Mouse (Mus musculus) erythroblast, embryonic 14.5 days (primary cell): Measurements from ENCODE around the gene Zfp609.

ENCODE experiments used
- GATA1 ChIP-seq: IDR thresholded peaks from 2 replicates; pipeline ENCODE4 v1.6.1; 2012; ENCODE audit warnings: low read length, inconsistent platforms, mixed read lengths
- TAL1 ChIP-seq: IDR thresholded peaks from 3 replicates; pipeline ENCODE4 v1.6.1; 2012; ENCODE audit warnings: low read length, inconsistent platforms, mixed read lengths

DNA sequence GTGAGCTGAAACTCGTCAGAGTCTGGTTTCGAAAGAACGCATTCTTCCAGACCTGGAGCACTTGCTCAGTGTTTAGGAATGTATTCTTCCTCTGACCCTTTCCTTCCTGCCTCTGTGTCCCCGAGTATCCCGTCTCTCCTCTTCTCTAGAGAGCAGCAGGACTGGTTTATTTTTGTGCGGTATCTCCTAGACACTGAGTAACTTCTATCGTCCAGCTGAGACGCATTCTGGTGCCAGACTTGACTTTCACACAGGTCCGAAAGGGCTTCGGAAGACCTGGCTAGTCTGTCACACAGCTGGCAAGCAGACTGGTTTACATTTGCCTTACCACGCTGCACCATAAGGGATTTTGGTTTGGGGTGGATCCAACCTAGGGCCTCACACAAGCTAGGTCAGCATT lies 154.4 kb downstream of the Zfp609 start:
- TF ChIP-seq TAL1 (no peak), GATA1 (no peak)
